Mouse (Mus musculus): Measurements from ENCODE around the gene Fam174b.

The Fam174b gene

GRCm38 (mm10) chr7:73740111-73741035 is at the start of gene Fam174b:
Gene Fam174b (plus strand): TSS chr7:73740302.
- DNase-seq = peak; percentile 9 to 18

DNA sequence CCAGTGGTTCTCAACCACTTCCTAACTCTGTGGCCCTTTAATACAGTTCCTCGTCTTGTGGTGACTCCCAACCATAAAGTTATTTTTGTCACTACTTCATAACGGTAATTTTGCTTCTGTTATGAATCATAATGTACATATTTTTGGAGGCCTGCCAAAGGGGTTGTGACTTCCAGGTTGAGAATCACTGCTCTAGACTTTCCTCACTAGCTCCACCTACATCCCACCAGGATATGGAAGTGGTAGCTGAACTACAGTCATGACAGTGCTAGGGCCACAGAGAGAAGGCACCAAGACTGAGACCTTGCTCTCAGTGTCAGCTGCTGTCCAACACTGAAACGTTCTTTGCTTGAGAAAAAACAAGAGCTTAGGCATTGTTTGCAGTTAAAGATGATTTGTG is 43.0 kb upstream of the Fam174b start:
- DNase-seq = no peak

GRCm38 (mm10) chr7:73704305-73704704 is 35.8 kb upstream of the Fam174b start:
- DNase-seq = no peak

- no peak for DNase-seq
Measured at GRCm38 (mm10) chr7:73713506-73713905, 26.6 kb upstream of the Fam174b start.

DNA sequence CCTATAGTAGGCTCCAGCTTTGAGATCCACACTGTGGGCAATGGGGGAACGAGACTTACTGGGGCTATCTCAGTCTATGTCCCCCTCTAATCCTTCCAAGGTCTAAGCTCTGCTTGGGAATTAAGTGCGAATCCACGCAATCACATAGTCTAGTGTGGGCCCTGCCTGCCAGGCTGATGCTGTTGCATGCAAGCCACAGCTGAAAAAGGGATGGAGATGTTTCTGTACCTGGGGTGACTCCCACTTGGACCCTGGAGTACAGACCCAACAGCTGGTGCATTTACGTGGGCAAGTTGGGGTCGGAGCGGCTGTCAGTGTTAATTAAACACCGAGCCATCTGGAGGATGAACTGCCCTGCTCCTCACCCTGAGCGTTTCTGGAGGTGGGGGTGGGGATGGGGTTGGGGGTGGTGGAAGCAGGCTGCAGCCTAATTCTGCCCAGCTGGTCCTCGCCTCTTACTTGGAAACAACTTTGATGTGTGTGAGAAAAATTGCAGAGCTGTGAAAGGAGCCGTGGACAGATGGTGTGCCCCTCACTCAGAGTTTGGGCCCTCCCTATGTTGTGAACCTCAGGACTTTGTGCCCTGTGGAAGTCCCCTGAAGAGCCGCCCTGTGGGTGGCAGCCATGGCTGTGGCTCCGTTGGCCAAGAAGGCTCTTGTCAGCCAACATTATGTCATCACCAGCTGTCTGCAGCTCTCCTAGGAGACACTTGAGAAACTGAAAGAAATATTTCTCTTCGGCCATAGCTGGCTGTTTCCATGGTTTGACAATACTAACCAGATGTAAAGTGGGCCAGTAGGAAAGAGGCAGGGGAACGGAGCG is 24.0 kb upstream of the Fam174b start:
- no peak for DNase-seq

DNA sequence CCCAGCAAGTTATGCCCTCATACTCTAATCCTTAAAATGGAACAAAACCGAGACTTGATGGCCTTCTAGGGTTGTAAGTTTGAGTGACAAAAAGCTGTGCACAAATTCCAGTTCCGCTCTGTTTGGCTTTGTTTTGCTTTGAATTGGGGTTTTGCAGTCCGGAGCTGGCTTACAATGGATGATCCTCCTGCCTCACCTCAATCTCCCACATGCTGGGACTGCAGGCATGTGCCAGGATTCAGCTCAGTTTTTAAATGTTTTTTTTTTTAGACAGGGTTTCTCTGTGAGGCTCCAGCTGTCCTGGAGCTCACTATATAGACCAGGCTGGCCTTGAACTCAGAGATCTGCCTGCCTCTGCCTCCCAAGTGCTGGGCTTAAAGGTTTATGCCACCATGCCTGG is 23.3 kb upstream of the Fam174b start:
- DNase-seq = no peak

- no peak for DNase-seq
Measured at GRCm38 (mm10) chr7:73718031-73718430, 22.1 kb upstream of the Fam174b start.

GRCm38 (mm10) chr7:73718497-73719007 is 21.6 kb upstream of the Fam174b start:
- no peak for DNase-seq

DNA sequence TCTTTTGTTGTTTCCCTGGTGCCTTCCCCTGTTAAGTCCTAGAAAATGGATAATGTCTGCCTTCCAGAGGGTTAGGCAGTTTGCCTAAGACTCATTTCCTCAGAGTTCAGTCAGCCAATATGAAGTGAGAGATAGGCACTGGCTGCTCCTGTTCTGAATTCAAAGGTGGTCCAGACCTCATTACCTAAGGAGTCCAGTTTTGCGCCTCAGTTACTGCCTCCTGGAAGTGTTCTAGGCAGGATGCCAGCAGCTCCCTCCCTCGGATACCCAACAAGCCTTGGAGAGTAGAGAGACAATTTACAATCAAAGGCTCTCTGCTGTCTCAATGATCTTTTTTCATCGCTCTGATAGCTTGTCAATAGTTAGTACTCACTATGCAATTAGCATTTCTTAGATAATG is 19.1 kb upstream of the Fam174b start:
- DNase-seq = no peak

- DNase-seq = no peak
Measured at GRCm38 (mm10) chr7:73721764-73722163, 18.3 kb upstream of the Fam174b start.

- DNase-seq = no peak
Measured at GRCm38 (mm10) chr7:73729913-73730312, 10.2 kb upstream of the Fam174b start.

GRCm38 (mm10) chr7:73730430-73731022 is 9.6 kb upstream of the Fam174b start:
- no peak for DNase-seq

- DNase-seq = no peak
Measured at GRCm38 (mm10) chr7:73736046-73736445, 4.1 kb upstream of the Fam174b start.

DNA sequence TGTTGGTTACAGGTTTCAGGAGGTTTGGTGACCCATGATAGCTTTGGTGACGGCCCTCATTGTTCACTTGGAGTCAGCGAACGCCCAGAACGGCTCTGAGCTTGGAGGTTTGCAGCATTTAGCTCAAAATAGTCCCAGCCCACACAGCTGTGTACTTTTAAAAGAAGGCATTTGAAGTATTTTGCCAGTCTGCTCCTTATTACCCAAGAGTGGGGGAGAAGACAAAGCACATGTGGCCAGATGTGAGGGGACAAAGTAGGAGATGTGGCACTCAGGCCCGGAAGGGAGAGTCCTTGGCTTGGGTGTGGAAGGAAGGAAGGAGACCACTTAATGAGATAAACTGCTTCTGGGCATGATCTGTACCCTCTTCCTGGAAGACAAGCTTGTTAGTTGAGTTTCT is 1.3 kb downstream of the Fam174b start:
- no peak for DNase-seq

- DNase-seq = no peak
Measured at GRCm38 (mm10) chr7:73741841-73742240, 1.7 kb downstream of the Fam174b start.

- DNase-seq = no peak
Measured at GRCm38 (mm10) chr7:73743144-73743543, 3.0 kb downstream of the Fam174b start.

DNA sequence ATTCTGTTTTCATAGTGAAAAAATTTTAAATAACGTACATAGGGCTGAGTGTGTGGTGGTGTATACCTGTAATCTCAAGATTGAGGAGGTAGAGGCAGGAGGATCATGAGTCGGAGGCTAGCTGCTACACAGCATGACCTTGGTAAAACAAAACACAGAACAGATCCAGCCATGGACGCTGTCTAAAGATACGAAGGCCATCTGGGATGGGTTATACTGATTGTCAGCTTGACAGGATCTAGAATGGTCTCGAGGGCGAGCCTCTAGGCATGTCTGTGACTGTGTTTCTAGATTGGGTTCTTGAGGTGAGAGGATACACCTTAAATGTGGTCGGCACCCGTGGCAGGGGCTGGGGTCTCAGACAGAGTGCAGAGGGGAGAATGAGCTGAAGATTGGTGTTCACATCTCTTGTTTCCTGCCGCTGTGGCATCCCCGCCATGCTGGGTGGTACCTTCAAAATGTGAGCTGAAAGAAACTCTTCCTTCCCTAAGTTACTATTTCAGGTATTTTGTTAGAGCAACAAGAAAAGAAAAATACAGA is 3.8 kb downstream of the Fam174b start:
- no peak for DNase-seq

DNA sequence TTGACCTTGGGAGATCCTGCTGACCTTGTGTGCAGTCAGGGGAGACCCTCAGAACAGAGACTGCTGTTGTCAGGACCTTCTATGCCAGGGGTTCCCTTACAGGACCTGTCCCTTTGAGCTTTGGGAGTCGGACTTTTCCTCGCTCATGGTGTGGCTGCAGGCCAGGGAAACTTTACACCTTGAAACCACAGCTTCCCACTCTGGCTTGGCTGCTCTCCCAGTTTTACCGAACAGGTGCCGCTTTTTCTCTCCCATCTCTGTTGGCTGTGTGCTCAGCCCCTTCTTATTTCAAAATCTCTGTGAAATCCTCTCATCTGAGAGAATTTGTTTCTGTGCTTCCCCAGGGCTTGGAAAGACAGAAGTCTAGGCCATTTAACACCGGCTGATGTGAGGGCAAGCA is 5.8 kb downstream of the Fam174b start:
- DNase-seq = no peak

GRCm38 (mm10) chr7:73746836-73747235 is 6.7 kb downstream of the Fam174b start:
- DNase-seq = no peak

GRCm38 (mm10) chr7:73747531-73747930 is 7.4 kb downstream of the Fam174b start:
- no peak for DNase-seq

- no peak for DNase-seq
Measured at GRCm38 (mm10) chr7:73748437-73749108, 8.5 kb downstream of the Fam174b start.

DNA sequence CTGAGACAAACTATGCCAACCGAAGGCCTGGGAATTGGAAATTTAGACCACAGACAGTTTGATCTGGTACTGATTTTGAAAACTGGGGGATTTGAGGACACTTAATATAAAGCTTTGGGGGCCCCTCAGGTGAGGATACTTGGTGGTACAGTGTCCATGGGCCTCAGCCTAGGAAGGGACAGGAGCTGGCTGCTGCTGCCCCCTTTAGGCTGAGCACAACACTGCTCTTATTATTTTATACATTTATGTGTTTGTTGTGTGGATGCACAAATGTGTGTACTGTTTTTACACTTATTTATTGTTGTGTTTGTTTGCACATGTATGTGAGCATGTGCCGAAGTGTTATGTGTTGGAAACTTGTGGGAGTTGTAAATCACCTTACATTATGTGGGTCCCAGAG is 9.2 kb downstream of the Fam174b start:
- DNase-seq = no peak
